Mouse (Mus musculus): ENCODE results near the gene Npw. TPM values are rescaled to one million over a fixed set of nuclear protein-coding genes. Genes with fewer than 3 reads are reported as not detected.

Npw gene
- polyA plus RNA-seq, 1 experiment from 2014 or later = not detected

GRCm38 (mm10) chr17:24646381-24646780 lies 11.9 kb downstream of the Npw start:
- Histone ChIP-seq H3K27ac (ENCODE audit: low read depth, low read length) (no peak overlapping the region), H3K4me1 (ENCODE audit: control insufficient read depth, insufficient read depth, low read length) (peaks cover 9% of the 10 kb centered on the region), H3K4me3 (ENCODE audit: low read depth, low read length) (no peak overlapping the region), H3K36me3 (ENCODE audit: control insufficient read depth, insufficient read depth, low read length) (no peaks in the 10 kb centered on the region), H3K9me3 (ENCODE audit: control insufficient read depth, low read length) (no peaks in the 10 kb centered on the region), H3K27me3 (ENCODE audit: control insufficient read depth, insufficient read depth, low read length) (peaks cover 10% of the 10 kb centered on the region; the same call in 1 of the 2 replicates), H3K9ac (ENCODE audit: low read length) (no peak overlapping the region), H3K4me2 (no peak overlapping the region)
- ATAC-seq (ENCODE audit: low FRiP score) = no peak
- WGBS = 87% methylated on average over 4 of the region's 4 CpGs
- DNase-seq (ENCODE audit: low spot score, missing footprints) = no peak

GRCm38 (mm10) chr17:24645916-24646315 lies 12.3 kb downstream of the Npw start:
- H3K36me3 ChIP-seq (ENCODE audit: control insufficient read depth, insufficient read depth, low read length) = no peaks in the 10 kb centered on the region
- H3K9ac ChIP-seq (ENCODE audit: low read length) = no peak overlapping the region
- peaks cover 8% of the 10 kb centered on the region; the same call in 1 of the 2 replicates for H3K27me3 ChIP-seq (ENCODE audit: control insufficient read depth, insufficient read depth, low read length)
- H3K4me2 ChIP-seq = no peak overlapping the region
- DNase-seq (ENCODE audit: low spot score, missing footprints) (no peak), ATAC-seq (ENCODE audit: low FRiP score) (no peak)
- no peak overlapping the region for H3K4me3 ChIP-seq (ENCODE audit: low read depth, low read length)
- no peak overlapping the region for H3K27ac ChIP-seq (ENCODE audit: low read depth, low read length)
- no peaks in the 10 kb centered on the region for H3K9me3 ChIP-seq (ENCODE audit: control insufficient read depth, low read length)
- peaks cover 9% of the 10 kb centered on the region for H3K4me1 ChIP-seq (ENCODE audit: control insufficient read depth, insufficient read depth, low read length)
- 77% methylated on average over 3 of the region's 3 CpGs for WGBS

- Histone ChIP-seq H3K9ac (ENCODE audit: low read length) (no peak overlapping the region), H3K4me3 (ENCODE audit: low read depth, low read length) (no peak overlapping the region), H3K4me2 (no peak overlapping the region), H3K9me3 (ENCODE audit: control insufficient read depth, low read length) (no peaks in the 10 kb centered on the region), H3K4me1 (ENCODE audit: control insufficient read depth, insufficient read depth, low read length) (peaks cover 6% of the 10 kb centered on the region), H3K27me3 (ENCODE audit: control insufficient read depth, insufficient read depth, low read length) (peaks cover 2% of the 10 kb centered on the region; the same call in 1 of the 2 replicates), H3K36me3 (ENCODE audit: control insufficient read depth, insufficient read depth, low read length) (no peaks in the 10 kb centered on the region), H3K27ac (ENCODE audit: low read depth, low read length) (no peak overlapping the region)
- 86% methylated on average over 9 of the region's 9 CpGs for WGBS
- DNase-seq (ENCODE audit: low spot score, missing footprints) (no peak), ATAC-seq (ENCODE audit: low FRiP score) (no peak)
Observed at GRCm38 (mm10) chr17:24644875-24645721, 13.2 kb downstream of the Npw start.

GRCm38 (mm10) chr17:24644030-24644715 lies 14.1 kb downstream of the Npw start:
- Histone ChIP-seq H3K27me3 (ENCODE audit: control insufficient read depth, insufficient read depth, low read length) (peaks cover 2% of the 10 kb centered on the region; the same call in 1 of the 2 replicates), H3K4me3 (ENCODE audit: low read depth, low read length) (no peak overlapping the region), H3K4me2 (no peak overlapping the region), H3K27ac (ENCODE audit: low read depth, low read length) (no peak overlapping the region), H3K4me1 (ENCODE audit: control insufficient read depth, insufficient read depth, low read length) (no peaks in the 10 kb centered on the region), H3K36me3 (ENCODE audit: control insufficient read depth, insufficient read depth, low read length) (no peaks in the 10 kb centered on the region), H3K9me3 (ENCODE audit: control insufficient read depth, low read length) (no peaks in the 10 kb centered on the region), H3K9ac (ENCODE audit: low read length) (no peak overlapping the region)
- DNase-seq (ENCODE audit: low spot score, missing footprints) (no peak), ATAC-seq (ENCODE audit: low FRiP score) (no peak)
- WGBS = 53% methylated on average over 7 of the region's 7 CpGs

- H3K4me2 ChIP-seq = no peak overlapping the region
- DNase-seq (ENCODE audit: low spot score, missing footprints) = no peak
- no peak overlapping the region for H3K27ac ChIP-seq (ENCODE audit: low read depth, low read length)
- no peaks in the 10 kb centered on the region for H3K4me1 ChIP-seq (ENCODE audit: control insufficient read depth, insufficient read depth, low read length)
- H3K9ac ChIP-seq (ENCODE audit: low read length) = no peak overlapping the region
- no peaks in the 10 kb centered on the region for H3K27me3 ChIP-seq (ENCODE audit: control insufficient read depth, insufficient read depth, low read length)
- H3K4me3 ChIP-seq (ENCODE audit: low read depth, low read length) = no peak overlapping the region
- H3K9me3 ChIP-seq (ENCODE audit: control insufficient read depth, low read length) = no peaks in the 10 kb centered on the region
- 81% methylated on average over 6 of the region's 6 CpGs for WGBS
- no peak for ATAC-seq (ENCODE audit: low FRiP score)
- no peaks in the 10 kb centered on the region for H3K36me3 ChIP-seq (ENCODE audit: control insufficient read depth, insufficient read depth, low read length)
Observed at GRCm38 (mm10) chr17:24642791-24643343, 15.4 kb downstream of the Npw start.

- 92% methylated on average over 14 of the region's 14 CpGs for WGBS
- no peaks in the 10 kb centered on the region for H3K27me3 ChIP-seq (ENCODE audit: control insufficient read depth, insufficient read depth, low read length)
- ATAC-seq (ENCODE audit: low FRiP score) (no peak), DNase-seq (ENCODE audit: low spot score, missing footprints) (no peak)
- no peak overlapping the region for H3K9ac ChIP-seq (ENCODE audit: low read length)
- H3K4me1 ChIP-seq (ENCODE audit: control insufficient read depth, insufficient read depth, low read length) = no peaks in the 10 kb centered on the region
- H3K9me3 ChIP-seq (ENCODE audit: control insufficient read depth, low read length) = no peaks in the 10 kb centered on the region
- no peak overlapping the region for H3K4me2 ChIP-seq
- H3K4me3 ChIP-seq (ENCODE audit: low read depth, low read length) = no peak overlapping the region
- no peaks in the 10 kb centered on the region for H3K36me3 ChIP-seq (ENCODE audit: control insufficient read depth, insufficient read depth, low read length)
- no peak overlapping the region for H3K27ac ChIP-seq (ENCODE audit: low read depth, low read length)
Observed at GRCm38 (mm10) chr17:24641944-24642343, 16.3 kb downstream of the Npw start.

GRCm38 (mm10) chr17:24640581-24640980 lies 17.7 kb downstream of the Npw start:
- no peak for DNase-seq (ENCODE audit: low spot score, missing footprints)
- Histone ChIP-seq H3K4me3 (ENCODE audit: low read depth, low read length) (no peak overlapping the region), H3K36me3 (ENCODE audit: control insufficient read depth, insufficient read depth, low read length) (no peaks in the 10 kb centered on the region), H3K9ac (ENCODE audit: low read length) (no peak overlapping the region), H3K27me3 (ENCODE audit: control insufficient read depth, insufficient read depth, low read length) (no peaks in the 10 kb centered on the region), H3K4me2 (no peak overlapping the region), H3K9me3 (ENCODE audit: control insufficient read depth, low read length) (no peaks in the 10 kb centered on the region), H3K27ac (ENCODE audit: low read depth, low read length) (no peak overlapping the region), H3K4me1 (ENCODE audit: control insufficient read depth, insufficient read depth, low read length) (no peaks in the 10 kb centered on the region)
- 94% methylated on average over 15 of the region's 15 CpGs for WGBS
- ATAC-seq (ENCODE audit: low FRiP score) = no peak

GRCm38 (mm10) chr17:24640119-24640518 lies 18.1 kb downstream of the Npw start:
- H3K27me3 ChIP-seq (ENCODE audit: control insufficient read depth, insufficient read depth, low read length) = no peaks in the 10 kb centered on the region
- no peak overlapping the region for H3K27ac ChIP-seq (ENCODE audit: low read depth, low read length)
- DNase-seq (ENCODE audit: low spot score, missing footprints) (no peak), ATAC-seq (ENCODE audit: low FRiP score) (no peak)
- H3K4me3 ChIP-seq (ENCODE audit: low read depth, low read length) = no peak overlapping the region
- H3K4me1 ChIP-seq (ENCODE audit: control insufficient read depth, insufficient read depth, low read length) = no peaks in the 10 kb centered on the region
- no peak overlapping the region for H3K9ac ChIP-seq (ENCODE audit: low read length)
- H3K36me3 ChIP-seq (ENCODE audit: control insufficient read depth, insufficient read depth, low read length) = no peaks in the 10 kb centered on the region
- H3K9me3 ChIP-seq (ENCODE audit: control insufficient read depth, low read length) = no peaks in the 10 kb centered on the region
- 87% methylated on average over 7 of the region's 7 CpGs for WGBS
- no peak overlapping the region for H3K4me2 ChIP-seq

GRCm38 (mm10) chr17:24639571-24639988 lies 18.7 kb downstream of the Npw start:
- Histone ChIP-seq H3K4me2 (no peak overlapping the region), H3K27me3 (ENCODE audit: control insufficient read depth, insufficient read depth, low read length) (no peaks in the 10 kb centered on the region), H3K4me3 (ENCODE audit: low read depth, low read length) (no peak overlapping the region), H3K36me3 (ENCODE audit: control insufficient read depth, insufficient read depth, low read length) (no peaks in the 10 kb centered on the region), H3K4me1 (ENCODE audit: control insufficient read depth, insufficient read depth, low read length) (no peaks in the 10 kb centered on the region), H3K27ac (ENCODE audit: low read depth, low read length) (no peak overlapping the region; the same call in 1 of the 2 replicates), H3K9ac (ENCODE audit: low read length) (peak overlapping the region; percentile 5; the same call in 1 of the 2 replicates), H3K9me3 (ENCODE audit: control insufficient read depth, low read length) (no peaks in the 10 kb centered on the region)
- WGBS = 69% methylated on average over 5 of the region's 5 CpGs
- no peak for ATAC-seq (ENCODE audit: low FRiP score)
- DNase-seq (ENCODE audit: low spot score, missing footprints) = peak; percentile 84

All from midbrain, embryonic 11.5 days (tissue).